Mouse (Mus musculus) cerebellum, adult 8-10 months (tissue): Measurements from ENCODE around the gene Gm21188.
"Not testable (repeated sequence)": the region's sequence is repeated elsewhere in the genome, so short reads cannot be mapped to it uniquely, and the experiment has no call there.

ENCODE experiments used
- DNase-seq: peaks from one replicate; pipeline ENCODE4 v3.0.0; 2022

Gene Gm21188

GRCm38 (mm10) chr13:120052085-120052484 lies at the start of gene Gm21188:
Gm21188 (minus strand) TSS chr13:120052194.
- DNase-seq, result not testable (repeated sequence)

GRCm38 (mm10) chr13:120099327-120099726 lies 47.3 kb upstream of the Gm21188 start:
- not testable (repeated sequence) for DNase-seq

- DNase-seq, result not testable (repeated sequence)
Measured at GRCm38 (mm10) chr13:120096938-120097256, 44.9 kb upstream of the Gm21188 start.

GRCm38 (mm10) chr13:120096241-120096937 lies 44.4 kb upstream of the Gm21188 start:
- DNase-seq, result not testable (repeated sequence)

GRCm38 (mm10) chr13:120092950-120093349 lies 41.0 kb upstream of the Gm21188 start:
- DNase-seq, result not testable (repeated sequence)

GRCm38 (mm10) chr13:120079644-120080043 lies 27.6 kb upstream of the Gm21188 start:
- DNase-seq, result not testable (repeated sequence)

- not testable (repeated sequence) for DNase-seq
Measured at GRCm38 (mm10) chr13:120070878-120071277, 18.9 kb upstream of the Gm21188 start.

- not testable (repeated sequence) for DNase-seq
Measured at GRCm38 (mm10) chr13:120070012-120070598, 18.1 kb upstream of the Gm21188 start.

- DNase-seq, result not testable (repeated sequence)
Measured at GRCm38 (mm10) chr13:120063439-120064089, 11.6 kb upstream of the Gm21188 start.

GRCm38 (mm10) chr13:120062903-120063302 lies 10.9 kb upstream of the Gm21188 start:
- not testable (repeated sequence) for DNase-seq

GRCm38 (mm10) chr13:120048608-120049007 lies 3.4 kb downstream of the Gm21188 start:
- DNase-seq, result not testable (repeated sequence)

GRCm38 (mm10) chr13:120048186-120048585 lies 3.8 kb downstream of the Gm21188 start:
- DNase-seq, result not testable (repeated sequence)

GRCm38 (mm10) chr13:120046422-120047209 lies 5.4 kb downstream of the Gm21188 start:
- not testable (repeated sequence) for DNase-seq

- not testable (repeated sequence) for DNase-seq
Measured at GRCm38 (mm10) chr13:120041145-120041544, 10.8 kb downstream of the Gm21188 start.

- DNase-seq, result not testable (repeated sequence)
Measured at GRCm38 (mm10) chr13:120037881-120038280, 14.1 kb downstream of the Gm21188 start.

- not testable (repeated sequence) for DNase-seq
Measured at GRCm38 (mm10) chr13:120036577-120037115, 15.3 kb downstream of the Gm21188 start.

- not testable (repeated sequence) for DNase-seq
Measured at GRCm38 (mm10) chr13:120035151-120035550, 16.8 kb downstream of the Gm21188 start.

GRCm38 (mm10) chr13:120034637-120035036 lies 17.4 kb downstream of the Gm21188 start:
- DNase-seq, result not testable (repeated sequence)

GRCm38 (mm10) chr13:120033516-120034190 lies 18.3 kb downstream of the Gm21188 start:
- not testable (repeated sequence) for DNase-seq

GRCm38 (mm10) chr13:120031676-120032075 lies 20.3 kb downstream of the Gm21188 start:
- not testable (repeated sequence) for DNase-seq

GRCm38 (mm10) chr13:120027368-120027767 lies 24.6 kb downstream of the Gm21188 start:
- DNase-seq, result not testable (repeated sequence)

- not testable (repeated sequence) for DNase-seq
Measured at GRCm38 (mm10) chr13:120026911-120027310, 25.1 kb downstream of the Gm21188 start, which contains the start of gene Gm36079. Gm36079 (minus strand) TSS chr13:120027011.
